Mouse (Mus musculus) T-cell, adult 2 months (primary cell): ENCODE measurements at regions not wholly inside any gene's neighbourhood (a gene's known extent, or its start where the extent isn't known, plus 50 kb on each side); places are given as distances from the start of the nearest gene placed in this dataset.
"Not testable (repeated sequence)": the region's sequence is repeated elsewhere in the genome, so short reads cannot be mapped to it uniquely, and the experiment has no call there.

Experiments
- DNase-seq: peaks from one replicate; pipeline ENCODE4 v3.0.0; 2022; ENCODE audit warnings: low spot score

DNA sequence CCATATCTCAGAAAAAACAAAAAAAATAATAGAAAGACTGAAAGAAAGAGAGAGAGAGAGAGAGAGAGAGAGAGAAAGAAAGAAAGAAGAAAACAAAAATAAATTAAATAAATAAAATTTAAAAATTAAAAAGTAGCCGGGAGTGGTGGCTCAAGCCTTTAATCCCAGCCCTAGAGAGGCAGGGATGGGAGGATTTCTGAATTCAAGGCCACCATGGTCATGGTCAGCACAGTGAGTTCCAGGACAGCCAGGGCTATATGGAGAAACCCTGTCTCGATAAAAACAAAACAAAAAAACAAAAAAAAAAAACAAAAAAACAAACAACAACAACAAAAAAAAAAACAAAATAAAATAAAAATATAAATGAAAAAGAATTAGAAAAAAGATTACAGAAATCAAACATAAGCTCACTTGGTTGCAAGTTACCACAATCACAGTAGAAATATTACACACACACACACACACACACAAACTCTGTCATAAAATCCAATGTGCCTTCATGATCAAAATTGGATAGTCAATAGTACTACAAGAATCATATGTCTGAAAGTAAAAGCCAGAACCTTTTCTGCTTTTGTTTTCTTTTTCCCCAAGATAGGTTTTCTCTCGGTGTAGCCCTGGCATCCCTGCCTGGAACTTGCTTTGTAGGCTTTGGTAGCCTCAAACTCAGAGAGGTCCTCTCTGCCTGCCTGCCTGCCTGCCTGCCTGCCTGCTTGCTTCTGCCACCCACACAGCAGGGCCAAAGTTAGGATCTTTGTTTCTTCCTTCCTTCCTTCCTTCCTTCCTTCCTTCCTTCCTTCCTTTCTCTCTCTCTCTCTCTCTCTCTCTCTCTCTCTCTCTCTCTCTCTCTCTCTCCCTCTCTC lies 476.1 kb upstream of the Olfr161 start:
- peak; percentile 22 for DNase-seq

GRCm38 (mm10) chr16:3115336-3116112 lies 475.3 kb upstream of the Olfr161 start:
- peak; percentile 8 for DNase-seq

DNA sequence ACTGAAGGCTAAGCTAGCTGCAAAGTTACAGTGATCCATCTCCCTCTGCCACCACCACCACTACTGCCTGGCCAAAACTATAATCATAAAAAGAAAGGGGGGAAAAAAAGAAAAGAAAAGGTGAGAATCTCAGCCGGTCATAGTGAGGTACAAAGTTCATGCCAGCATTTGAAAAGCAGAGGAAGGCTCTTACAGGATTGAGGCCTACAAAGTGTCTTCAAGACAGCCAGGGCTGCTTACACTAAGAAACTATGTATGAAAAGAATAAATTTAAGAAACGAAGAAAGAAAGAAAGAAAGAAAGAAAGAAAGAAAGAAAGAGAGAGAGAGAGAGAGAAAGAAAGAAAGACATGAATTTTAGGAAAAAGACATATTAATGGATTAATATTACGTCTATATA lies 474.7 kb upstream of the Olfr161 start:
- DNase-seq: peak; percentile 35

DNA sequence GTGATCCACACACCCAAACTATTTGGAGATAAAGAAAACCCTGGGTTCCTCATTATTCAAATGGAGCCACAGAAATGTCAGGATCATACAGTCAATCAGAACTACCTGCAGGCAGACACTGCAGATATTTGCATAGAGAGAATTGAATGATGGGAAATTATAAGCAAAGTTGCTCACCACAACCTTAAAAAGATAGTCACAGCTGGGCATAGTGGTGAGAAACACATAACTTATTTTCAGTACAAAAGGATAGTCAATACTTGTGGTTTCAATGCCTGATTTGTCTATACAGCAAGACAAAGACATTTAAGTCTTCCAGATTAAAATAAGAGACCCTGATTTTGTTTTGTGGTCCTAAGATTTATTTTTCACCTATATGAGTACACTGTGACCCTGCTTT lies 469.6 kb upstream of the Olfr161 start:
- DNase-seq: not testable (repeated sequence)

DNA sequence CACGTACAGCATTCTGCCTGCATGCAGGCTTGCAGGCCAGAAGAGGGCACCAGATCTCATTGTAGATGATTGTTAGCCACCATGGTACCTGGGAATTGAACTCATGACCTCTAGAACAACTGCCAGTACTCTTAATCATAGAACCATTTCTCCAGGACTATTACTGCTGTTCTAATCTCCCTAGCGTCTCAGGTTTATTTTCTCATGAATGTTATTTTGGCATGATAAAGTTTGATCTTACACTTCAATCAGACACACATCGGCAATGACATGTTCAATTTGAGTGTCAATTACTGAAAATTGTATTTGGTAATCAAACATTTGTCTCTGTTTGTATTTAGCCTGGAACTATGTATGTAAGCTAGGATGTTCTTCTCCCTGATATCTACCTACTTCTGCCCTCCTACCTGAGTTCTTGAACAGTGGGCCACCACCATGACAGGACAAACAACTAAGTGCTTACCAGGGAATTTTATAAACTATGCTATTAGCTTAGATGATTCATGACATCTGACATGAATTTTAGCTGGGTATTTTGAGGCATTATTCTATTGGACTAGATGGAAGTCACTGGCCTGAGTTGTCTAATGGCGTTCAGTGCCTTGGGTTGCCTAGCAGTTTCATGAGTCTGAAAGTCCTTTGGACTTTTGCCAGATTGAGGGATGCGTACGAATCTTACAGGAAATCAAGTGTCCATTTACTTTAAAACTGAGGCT lies 468.5 kb upstream of the Olfr161 start:
- DNase-seq: not testable (repeated sequence)

- peak; percentile 38 for DNase-seq
These were observed 467.9 kb upstream of the Olfr161 start for GRCm38 (mm10) chr16:3122861-3123477.

DNA sequence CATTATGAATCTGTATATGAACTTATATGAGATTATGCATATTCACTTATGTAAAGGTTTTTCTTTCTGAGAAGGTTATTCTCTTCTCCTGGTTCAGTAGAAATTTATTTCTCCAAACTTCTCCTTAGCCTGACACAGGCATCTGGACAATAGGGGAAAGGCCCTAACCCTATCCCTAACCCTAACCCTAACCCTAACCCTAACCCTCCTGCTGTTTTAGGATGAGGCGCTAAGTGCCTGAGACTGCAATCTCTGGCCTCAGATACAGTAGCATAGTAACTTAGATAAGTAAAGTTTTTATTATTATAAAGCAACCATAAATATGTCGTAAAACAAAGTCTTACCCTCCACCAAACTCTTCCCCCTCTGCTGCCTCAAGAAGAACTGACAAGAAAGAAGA lies 463.5 kb upstream of the Olfr161 start:
- DNase-seq: not testable (repeated sequence)
